Mouse (Mus musculus) MEL (cell line): Measurements from ENCODE around the gene Klk9. TPM values are rescaled to one million over a fixed set of nuclear protein-coding genes. Genes with fewer than 3 reads are reported as not detected.

ENCODE experiments used
- DNase-seq: peaks from one replicate; pipeline ENCODE4 v3.0.0; 2011; ENCODE audit warnings: low read depth, low spot score
- H3K27ac ChIP-seq: 2 replicates; pipeline ENCODE4 v1.5.1; 2012; ENCODE audit warnings: low read depth, mild to moderate bottlenecking, control low read depth, low read length, moderate library complexity; ENCODE audit not compliant: control insufficient read depth
- H3K27me3 ChIP-seq, 2 experiments: fragments of 150-350 bp in 1 of 2; sonication (generic) in 1 of 2; 2 replicates each; pipeline ENCODE4 v1.6.1; 2012; ENCODE audit warnings: low read length in 2 of 2, mild to moderate bottlenecking in 2 of 2, improper control_type of control experiment in 1 of 2, moderate library complexity in 1 of 2; ENCODE audit not compliant: insufficient read depth in 2 of 2, control insufficient read depth in 1 of 2
- H3K36me3 ChIP-seq, 2 experiments: 2 replicates each; pipeline ENCODE4 v1.6.1; 2012 to 2014; ENCODE audit warnings: low read length in 2 of 2, improper control_type of control experiment in 1 of 2, inconsistent platforms in 1 of 2, mild to moderate bottlenecking in 1 of 2; ENCODE audit not compliant: insufficient read depth in 2 of 2, control insufficient read depth in 1 of 2
- H3K4me1 ChIP-seq, 2 experiments: fragments of 150-350 bp in 1 of 2; sonication (generic) in 1 of 2; 2 replicates each; pipeline ENCODE4 v1.6.1; 2012; ENCODE audit warnings: low read length in 2 of 2, improper control_type of control experiment in 1 of 2, mild to moderate bottlenecking in 1 of 2; ENCODE audit not compliant: insufficient read depth in 2 of 2, control insufficient read depth in 1 of 2
- H3K4me3 ChIP-seq, 2 experiments: fragments of 150-350 bp in 1 of 2; sonication (generic) in 1 of 2; 2 replicates each; pipeline ENCODE4 v1.5.1; 2012; ENCODE audit warnings: low read depth in 2 of 2, low read length in 2 of 2, mild to moderate bottlenecking in 2 of 2, moderate library complexity in 2 of 2, control low read depth in 1 of 2, improper control_type of control experiment in 1 of 2; ENCODE audit not compliant: control insufficient read depth in 1 of 2, insufficient read depth in 1 of 2
- H3K79me2 ChIP-seq: 2 replicates; pipeline ENCODE4 v1.6.1; 2012; ENCODE audit warnings: mild to moderate bottlenecking, low read length, moderate library complexity; ENCODE audit not compliant: control insufficient read depth, poor library complexity, insufficient read depth
- H3K9ac ChIP-seq: 2 replicates; pipeline ENCODE4 v1.6.1; 2012; ENCODE audit warnings: low read depth, mild to moderate bottlenecking, control low read depth, low read length, moderate library complexity; ENCODE audit not compliant: control insufficient read depth, poor library complexity, severe bottlenecking
- H3K9me3 ChIP-seq: fragments of 150-350 bp; sonication (generic); replicated peaks from 2 replicates; pipeline ENCODE4 v1.6.1; 2012; ENCODE audit warnings: mild to moderate bottlenecking, low read length, improper control_type of control experiment, moderate library complexity; ENCODE audit not compliant: insufficient read depth
- BHLHE40 ChIP-seq: IDR thresholded peaks from 2 replicates; pipeline ENCODE4 v1.6.1; 2012; ENCODE audit warnings: low read depth, mild to moderate bottlenecking, inconsistent platforms, low read length, improper control_type of control experiment, borderline replicate concordance
- CHD1 ChIP-seq: IDR thresholded peaks from 2 replicates; pipeline ENCODE4 v1.6.1; 2012; ENCODE audit warnings: low read depth, mild to moderate bottlenecking, inconsistent platforms, low read length, improper control_type of control experiment
- CTCF ChIP-seq, 3 experiments: IDR thresholded peaks in 2 of 3; conservative IDR thresholded peaks in 1 of 3; 2 replicates each; pipeline ENCODE4 v1.5.1; 2011 to 2012; ENCODE audit warnings: low read length in 3 of 3, low read depth in 2 of 3, mild to moderate bottlenecking in 2 of 3, improper control_type of control experiment in 1 of 3, inconsistent platforms in 1 of 3, mixed read lengths in 1 of 3, moderate library complexity in 1 of 3; ENCODE audit not compliant: control insufficient read depth in 1 of 3, insufficient read depth in 1 of 3, poor library complexity in 1 of 3, severe bottlenecking in 1 of 3
- JUND ChIP-seq: IDR thresholded peaks from 2 replicates; pipeline ENCODE4 v1.6.1; 2011; ENCODE audit warnings: low read depth, mild to moderate bottlenecking, improper control_type of control experiment, low read length
- MAZ ChIP-seq: IDR thresholded peaks from 2 replicates; pipeline ENCODE4 v1.6.1; 2012; ENCODE audit warnings: low read depth, mild to moderate bottlenecking, inconsistent platforms, low read length, improper control_type of control experiment
- MYB ChIP-seq: IDR thresholded peaks from 2 replicates; pipeline ENCODE4 v1.6.1; 2011; ENCODE audit warnings: mild to moderate bottlenecking, low read depth, low read length, improper control_type of control experiment
- NRF1 ChIP-seq: IDR thresholded peaks from 2 replicates; pipeline ENCODE4 v1.6.1; 2014; ENCODE audit warnings: low read depth, mild to moderate bottlenecking, inconsistent platforms, low read length, improper control_type of control experiment, moderate library complexity; ENCODE audit not compliant: poor library complexity, insufficient read depth, severe bottlenecking
- POLR2A ChIP-seq, 2 experiments: IDR thresholded peaks; 2 replicates each; pipeline ENCODE4 v1.6.1; 2011 to 2012; ENCODE audit warnings: low read length in 2 of 2, mild to moderate bottlenecking in 2 of 2, control low read depth in 1 of 2, improper control_type of control experiment in 1 of 2, low read depth in 1 of 2, moderate library complexity in 1 of 2; ENCODE audit not compliant: control insufficient read depth in 1 of 2, insufficient read depth in 1 of 2, poor library complexity in 1 of 2
- TBP ChIP-seq: IDR thresholded peaks from 2 replicates; pipeline ENCODE4 v1.8.0; 2011; ENCODE audit warnings: low read depth, low read length, improper control_type of control experiment
- USF2 ChIP-seq, 2 experiments: IDR thresholded peaks; 2 replicates each; pipeline ENCODE4 v1.6.1; 2011 to 2012; ENCODE audit warnings: improper control_type of control experiment in 2 of 2, low read length in 2 of 2, borderline replicate concordance in 1 of 2, inconsistent platforms in 1 of 2, low read depth in 1 of 2, mild to moderate bottlenecking in 1 of 2; ENCODE audit not compliant: insufficient read depth in 1 of 2
- ZKSCAN1 ChIP-seq: IDR thresholded peaks from 2 replicates; pipeline ENCODE4 v1.6.1; 2012; ENCODE audit warnings: low read depth, mild to moderate bottlenecking, inconsistent platforms, low read length, improper control_type of control experiment, moderate library complexity
- polyA plus RNA-seq, 2 experiments: library from polyadenylated mRNA; stranded (reverse) in 1 of 2; unstranded in 1 of 2; fragments of >175 nt in 1 of 2; fragments of >200 nt in 1 of 2; gene quantifications; 2 replicates each; pipeline versions ENCODE4 v1.2.1 to v1.2.4; 2012; ENCODE audit warnings: low replicate concordance in 2 of 2, low read depth in 1 of 2; ENCODE audit not compliant: insufficient read length in 2 of 2, insufficient read depth in 1 of 2, missing spikeins in 1 of 2
- total RNA-seq: library from RNA; depleted of rRNA; stranded (reverse); fragments of 300-350 nt; gene quantifications from 2 replicates; pipeline ENCODE4 v1.2.3, GENCODE M21; 2012

Klk9 gene
- total and polyA plus RNA-seq, 3 experiments: not detected

- no peak overlapping the region for H3K4me3 ChIP-seq
- H3K4me1 ChIP-seq: no peaks in the 10 kb centered on the region
- H3K79me2 ChIP-seq: no peaks in the 10 kb centered on the region
- no peak for TF ChIP-seq POLR2A (IDR thresholded peaks at IDR 0.05; ENCODE audit: control insufficient read depth in 1 of 2, insufficient read depth in 1 of 2, low read depth in 1 of 2, low read length in 2 of 2, poor library complexity in 1 of 2)
- TF ChIP-seq, all 39 proteins: peak for 0
- Histone ChIP-seq H3K27me3 (no peaks in the 10 kb centered on the region), H3K9me3 (no peaks in the 10 kb centered on the region), H3K36me3 (no peaks in the 10 kb centered on the region), H3K27ac (no peak overlapping the region), H3K9ac (no peak overlapping the region)
- no peak for DNase-seq
Observed at GRCm38 (mm10) chr7:43752806-43753205, 38.9 kb upstream of the Klk9 start.

- H3K36me3 ChIP-seq: no peaks in the 10 kb centered on the region
- DNase-seq: no peak
- no peaks in the 10 kb centered on the region for H3K27me3 ChIP-seq
- no peak overlapping the region for H3K9ac ChIP-seq
- H3K9me3 ChIP-seq: no peaks in the 10 kb centered on the region
- TF ChIP-seq TBP (no peak), BHLHE40 (no peak)
- no peak overlapping the region for H3K27ac ChIP-seq
- no peaks in the 10 kb centered on the region for H3K4me1 ChIP-seq
- H3K79me2 ChIP-seq: no peaks in the 10 kb centered on the region
- no peak overlapping the region for H3K4me3 ChIP-seq
Observed at GRCm38 (mm10) chr7:43766484-43766883, 25.2 kb upstream of the Klk9 start.

- TF ChIP-seq MAZ (no peak), CTCF (IDR thresholded peaks at IDR 0.05 in 2 of 3, conservative IDR thresholded peaks at IDR 0.05 in 1 of 3; ENCODE audit: control insufficient read depth in 1 of 3, insufficient read depth in 1 of 3, low read depth in 2 of 3, low read length in 3 of 3, poor library complexity in 1 of 3, severe bottlenecking in 1 of 3) (no peak), ZKSCAN1 (no peak), NRF1 (no peak), BHLHE40 (no peak), CHD1 (no peak), JUND (no peak), MYB (no peak), USF2 (IDR thresholded peaks at IDR 0.05; ENCODE audit: borderline replicate concordance in 1 of 2, insufficient read depth in 1 of 2, low read depth in 1 of 2, low read length in 2 of 2) (no peak)
- H3K9ac ChIP-seq: no peak within 1 kb of the TSS
- H3K9me3 ChIP-seq: no peaks in the 10 kb centered on the region
- H3K4me3 ChIP-seq: no peak within 1 kb of the TSS
- H3K27me3 ChIP-seq: no peaks in the 10 kb centered on the region
- H3K4me1 ChIP-seq: no peaks in the 10 kb centered on the region
- H3K36me3 ChIP-seq: no peaks in the 10 kb centered on the region
- H3K27ac ChIP-seq: no peak within 1 kb of the TSS
- no peaks in the 10 kb centered on the region for H3K79me2 ChIP-seq
- DNase-seq: no peak
Observed at GRCm38 (mm10) chr7:43768597-43768996, 23.1 kb upstream of the Klk9 start, which contains the start of gene Klk12. Gene Klk12, plus strand, starts transcription at chr7:43768897.
